Mouse (Mus musculus): ENCODE measurements around the gene Dnah8.
"Not testable (repeated sequence)": the region's sequence is repeated elsewhere in the genome, so short reads cannot be mapped to it uniquely, and the experiment has no call there.

The Dnah8 gene

DNA sequence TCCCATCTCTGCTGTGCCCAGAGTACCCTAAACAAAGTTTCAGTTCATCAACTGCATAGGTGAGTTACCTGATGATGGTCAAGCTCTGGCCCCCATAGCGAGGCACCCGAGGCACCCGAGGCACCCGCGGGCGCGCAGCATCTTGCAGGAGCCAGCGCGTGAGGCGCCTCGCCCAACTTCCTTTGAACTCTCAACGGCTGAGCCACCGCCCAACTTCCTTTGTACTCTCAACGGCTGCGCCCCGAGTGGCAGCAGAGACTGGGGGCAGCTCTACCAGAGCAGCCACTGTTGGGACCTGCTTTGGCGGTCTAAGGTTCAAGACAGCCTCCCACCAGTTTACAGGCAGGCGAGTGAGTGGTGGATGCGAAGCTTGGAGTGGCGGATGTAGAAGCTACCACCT, at the start of gene Dnah8:
Dnah8 (plus strand) TSS at position 223 of the 400 bp plus-strand sequence.
- in situ Hi-C loops (cut with MboI, MseI): not testable (repeated sequence)

DNA sequence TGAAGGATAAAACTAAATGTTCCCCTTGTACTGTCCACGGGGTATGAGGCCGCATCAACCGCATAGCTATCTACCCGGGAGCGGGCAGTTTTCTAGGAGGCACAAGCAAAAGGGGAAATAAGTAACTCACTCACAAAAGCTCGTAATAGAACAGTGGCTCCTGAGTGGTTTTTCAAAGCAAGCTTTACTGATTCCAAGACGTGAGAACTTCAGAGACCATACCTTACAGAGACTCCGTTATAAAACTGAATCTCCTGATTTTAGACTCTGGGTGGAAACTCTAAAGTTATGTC, 49.4 kb upstream of the Dnah8 start:
- in situ Hi-C loops (cut with MboI, MseI): no loop called here

- in situ Hi-C loops (cut with MboI, MseI): no loop called here
Measured at GRCm38 (mm10) chr17:30575121-30575904, 48.8 kb upstream of the Dnah8 start.

DNA sequence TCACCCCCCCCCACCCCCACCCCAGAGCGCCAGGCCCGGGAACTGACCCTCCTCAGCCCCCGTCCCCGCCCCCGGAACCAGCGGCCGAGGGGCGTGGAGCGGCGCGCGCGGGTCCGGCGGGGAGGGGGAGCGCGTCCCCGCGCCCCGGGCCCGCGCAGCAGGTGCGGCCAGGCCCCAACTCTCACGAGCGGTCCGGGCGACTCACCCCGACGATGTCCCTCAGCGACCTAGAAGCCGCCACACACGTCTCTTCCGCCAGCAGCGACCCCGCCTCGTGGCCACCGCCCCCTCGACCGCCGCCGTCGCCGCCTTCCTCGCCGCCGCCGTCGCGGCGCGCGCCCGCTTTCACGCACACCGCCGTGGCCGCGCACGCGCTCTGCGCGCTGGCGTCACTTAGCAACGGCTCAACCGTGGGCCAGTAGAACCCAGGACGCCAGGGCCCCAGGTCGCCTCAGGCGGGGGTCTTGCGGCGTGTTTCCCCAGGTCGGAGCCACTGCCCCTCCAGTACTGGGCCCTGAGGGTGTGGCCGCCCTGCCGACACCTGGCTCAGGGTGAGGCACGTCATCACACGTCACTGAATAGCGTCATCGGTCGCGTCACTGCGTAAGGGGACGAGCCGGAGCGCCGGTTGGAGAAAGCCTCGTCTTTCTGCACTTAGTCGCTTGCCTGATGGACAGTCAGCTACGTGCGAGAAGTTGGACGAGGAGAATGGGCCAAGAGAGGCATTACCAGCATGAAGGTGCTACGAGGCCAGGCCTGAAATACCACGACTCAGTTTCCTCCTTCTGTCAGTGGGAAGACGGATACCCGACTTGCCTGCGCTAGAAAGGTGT, 48.0 kb upstream of the Dnah8 start, which contains the start of gene Btbd9:
Btbd9 (minus strand) TSS at position 548 of the 833 bp plus-strand sequence.
- in situ Hi-C loops (cut with MboI, MseI): no loop called here

DNA sequence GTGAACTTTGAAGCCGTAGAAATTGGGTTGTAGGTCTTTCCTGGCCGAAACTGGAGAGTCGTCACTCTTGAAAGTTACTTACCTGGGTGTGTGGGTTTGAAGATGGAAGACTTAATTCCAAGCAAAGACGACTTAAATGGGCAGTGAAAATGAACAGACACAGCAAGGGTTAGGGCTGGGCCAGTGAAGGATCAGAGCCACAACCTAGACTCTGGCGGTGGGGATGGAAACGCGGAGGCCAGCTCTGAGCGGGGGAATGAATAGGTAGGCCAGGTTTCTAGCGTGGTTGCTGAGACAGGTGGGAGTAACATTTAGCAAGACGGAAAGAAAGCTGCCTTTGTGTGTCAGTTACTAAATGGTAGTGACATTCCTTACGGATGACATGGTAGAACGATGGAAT, 47.2 kb upstream of the Dnah8 start:
- in situ Hi-C loops (cut with MboI, MseI): no loop called here

DNA sequence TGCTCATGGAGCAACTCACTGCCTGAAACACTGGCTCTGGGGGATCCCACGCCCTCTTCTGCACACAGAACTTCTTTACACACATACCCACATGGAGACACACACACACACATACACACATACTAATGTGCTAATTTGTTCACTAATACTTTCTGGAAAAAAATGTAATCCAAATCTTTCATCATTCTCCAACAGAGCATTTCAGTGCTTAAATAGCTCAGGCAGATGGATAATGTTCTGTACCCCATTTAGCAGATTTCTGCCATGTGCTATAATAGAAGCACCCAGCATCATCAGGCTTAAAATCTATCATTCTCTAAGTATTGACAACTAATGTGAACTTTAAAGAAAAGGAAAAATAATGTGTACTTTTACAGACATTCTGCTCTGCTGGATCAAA, 43.4 kb upstream of the Dnah8 start:
- in situ Hi-C loops (cut with MboI, MseI): no loop called here

- in situ Hi-C loops (cut with MboI, MseI): no loop called here
Measured at GRCm38 (mm10) chr17:30581201-30581600, 43.0 kb upstream of the Dnah8 start.

DNA sequence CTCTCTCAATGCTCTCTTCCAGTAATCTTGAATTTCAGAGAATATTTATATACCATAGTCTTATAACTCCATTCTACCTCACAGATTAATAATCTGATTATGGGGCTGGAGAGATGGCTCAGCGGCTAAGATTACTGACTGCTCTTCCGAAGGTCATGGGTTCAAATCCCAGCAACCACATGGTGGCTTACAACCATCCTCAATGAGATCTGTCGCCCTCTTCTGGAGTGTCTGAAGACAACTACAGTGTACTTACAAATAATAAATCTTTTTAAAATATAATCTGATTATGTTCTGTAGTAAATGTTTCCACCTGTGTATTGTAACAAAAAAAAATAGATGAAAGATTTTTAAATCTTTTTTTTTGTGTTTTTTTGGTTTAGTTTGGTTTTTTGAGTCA, 41.8 kb upstream of the Dnah8 start:
- in situ Hi-C loops (cut with MboI, MseI): no loop called here

DNA sequence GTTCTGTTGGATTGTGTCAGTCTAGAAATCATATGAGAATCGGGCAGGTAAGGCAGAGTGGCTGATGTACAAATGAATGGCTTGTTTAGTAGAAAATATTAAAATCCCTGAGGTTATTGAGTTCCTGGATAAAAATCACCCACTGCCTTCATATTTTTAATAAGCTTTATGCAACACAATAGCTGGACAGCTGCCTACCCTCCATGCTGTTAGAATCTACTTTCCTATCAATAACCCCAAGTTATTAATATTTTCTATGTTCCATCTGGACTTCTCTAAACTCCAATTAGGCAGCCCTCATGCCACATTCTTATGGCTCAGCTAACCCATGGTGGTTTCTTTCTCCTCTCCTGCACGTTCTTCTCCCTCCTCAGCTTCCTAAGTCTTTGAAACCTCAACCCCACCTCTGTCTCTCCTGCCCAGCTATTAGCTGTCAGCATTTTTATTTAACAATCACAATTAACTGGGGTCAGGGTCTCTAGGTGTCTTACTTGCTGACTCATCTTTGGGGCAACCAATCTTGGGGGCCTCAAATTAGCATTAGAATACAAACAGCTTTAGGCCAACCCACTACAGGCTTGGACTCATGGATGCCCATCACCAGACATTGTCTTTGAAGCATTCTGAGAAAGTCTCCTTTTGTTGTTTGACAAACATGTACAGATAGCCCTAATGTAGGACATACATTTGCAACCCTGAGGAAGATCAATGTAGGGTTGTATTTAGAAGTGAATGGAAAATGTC, 40.7 kb upstream of the Dnah8 start:
- in situ Hi-C loops (cut with MboI, MseI): no loop called here

DNA sequence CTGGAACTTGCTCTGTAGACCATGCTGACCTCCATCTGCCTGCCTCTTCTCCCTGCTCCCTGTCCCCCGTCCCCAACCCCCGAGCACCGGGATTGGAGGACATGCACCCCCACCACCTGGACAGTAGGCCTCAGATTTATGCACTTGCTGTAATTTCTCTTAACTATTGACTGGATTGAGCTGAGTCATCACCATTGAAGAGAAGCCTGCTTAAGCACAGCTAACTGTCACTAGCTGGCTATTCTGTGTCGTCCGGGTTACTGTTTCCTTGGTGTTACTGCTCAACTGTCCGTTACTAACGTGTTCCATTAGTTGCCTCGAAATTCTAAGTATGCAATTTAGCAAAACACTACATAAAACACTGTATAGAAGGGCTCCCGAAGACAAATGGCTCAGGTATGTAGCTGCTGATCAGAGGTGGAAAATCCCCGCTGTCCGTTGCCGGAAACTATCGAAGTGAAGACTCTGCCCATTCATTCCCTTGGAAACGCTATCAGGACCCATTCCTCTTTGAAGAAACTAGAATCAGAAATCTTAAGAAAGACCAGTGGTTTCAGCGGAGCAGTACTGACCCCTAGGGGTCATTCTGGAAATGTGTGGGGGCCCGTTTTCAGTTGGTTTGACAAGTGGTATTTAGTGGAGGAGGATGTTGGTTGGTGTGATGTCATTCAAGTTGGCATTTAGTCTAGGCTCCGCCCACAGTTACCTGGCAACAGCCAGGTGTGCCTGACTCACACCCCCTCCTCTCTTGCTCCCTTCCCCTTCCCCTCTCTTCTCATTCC, 33.5 kb upstream of the Dnah8 start:
- in situ Hi-C loops (cut with MboI, MseI): no loop called here

DNA sequence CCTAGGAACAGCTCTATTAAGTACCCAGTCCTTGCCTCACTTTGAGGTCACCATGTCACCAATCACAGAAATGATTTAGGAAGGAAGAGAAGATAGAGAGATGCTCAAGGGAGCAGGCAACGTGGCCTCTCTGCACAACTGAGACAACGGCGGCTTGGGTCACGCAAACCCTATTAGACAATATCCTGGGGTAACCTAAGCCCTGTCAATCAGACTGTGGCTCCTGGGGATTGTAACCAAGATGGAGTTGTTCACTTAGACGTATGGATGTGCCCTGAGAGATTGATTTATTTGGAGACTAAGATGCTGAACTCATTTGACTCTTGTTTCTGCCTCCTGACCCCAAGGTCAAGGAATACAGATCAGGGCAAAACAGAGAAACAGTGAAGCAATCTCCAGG, 29.7 kb upstream of the Dnah8 start:
- in situ Hi-C loops (cut with MboI, MseI): no loop called here

DNA sequence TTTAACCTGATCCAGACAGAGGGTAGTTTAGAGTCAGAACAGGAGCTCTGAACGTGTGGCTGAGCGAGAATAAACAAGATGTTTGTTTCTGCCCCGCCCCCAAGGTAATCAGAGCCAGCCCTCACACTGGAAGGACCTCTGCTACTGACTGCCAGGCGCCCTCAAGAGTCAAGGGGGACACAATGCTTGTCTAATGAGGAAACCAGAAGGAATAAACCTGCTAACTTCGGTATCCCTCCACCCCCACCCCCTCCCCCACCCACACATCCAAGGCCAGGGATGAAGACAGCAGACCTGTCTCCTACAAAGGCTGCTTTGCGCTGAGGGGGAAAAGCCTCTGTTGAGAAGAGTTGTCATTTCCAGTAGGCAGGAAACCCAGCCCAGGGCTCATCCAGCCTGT, 29.3 kb upstream of the Dnah8 start:
- in situ Hi-C loops (cut with MboI, MseI): no loop called here

DNA sequence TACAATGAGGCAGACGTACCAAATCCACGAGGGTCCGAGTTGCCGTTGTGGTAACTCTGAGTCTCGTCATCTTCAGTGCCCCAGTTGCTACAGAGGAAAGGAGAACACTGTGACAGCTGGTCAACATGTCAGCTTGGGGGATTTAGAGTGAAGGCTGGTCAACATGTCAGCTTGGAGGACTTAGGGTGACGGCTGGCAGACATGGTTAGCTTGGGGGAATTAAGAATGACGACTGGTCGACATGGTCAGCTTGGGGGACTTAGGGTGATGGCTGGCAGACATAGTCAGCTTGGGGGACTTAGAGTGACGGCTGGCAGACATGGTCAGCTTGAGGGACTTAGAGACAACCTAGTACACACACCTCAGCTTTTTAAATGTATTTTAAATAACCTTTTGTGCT, 26.4 kb upstream of the Dnah8 start:
- in situ Hi-C loops (cut with MboI, MseI): no loop called here

DNA sequence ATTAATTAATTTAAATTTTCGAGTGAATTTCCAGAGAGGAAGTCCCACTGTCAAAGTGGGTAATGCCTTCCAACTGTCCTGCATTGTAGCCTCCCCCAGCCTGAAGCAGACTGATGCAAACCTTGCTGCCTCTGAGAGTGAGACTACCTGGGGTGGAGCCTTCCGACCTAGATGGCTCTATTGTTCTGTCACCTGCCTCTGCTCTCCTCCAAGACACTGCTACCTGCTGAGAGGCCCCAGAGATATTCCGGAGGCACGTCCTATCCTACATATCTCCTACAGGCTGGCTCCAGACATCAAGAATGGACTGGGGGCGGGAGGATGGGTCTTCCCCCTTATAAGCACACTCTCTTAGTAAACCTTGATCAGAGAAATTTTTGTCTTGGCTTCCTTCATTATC, 25.9 kb upstream of the Dnah8 start:
- in situ Hi-C loops (cut with MboI, MseI): no loop called here

DNA sequence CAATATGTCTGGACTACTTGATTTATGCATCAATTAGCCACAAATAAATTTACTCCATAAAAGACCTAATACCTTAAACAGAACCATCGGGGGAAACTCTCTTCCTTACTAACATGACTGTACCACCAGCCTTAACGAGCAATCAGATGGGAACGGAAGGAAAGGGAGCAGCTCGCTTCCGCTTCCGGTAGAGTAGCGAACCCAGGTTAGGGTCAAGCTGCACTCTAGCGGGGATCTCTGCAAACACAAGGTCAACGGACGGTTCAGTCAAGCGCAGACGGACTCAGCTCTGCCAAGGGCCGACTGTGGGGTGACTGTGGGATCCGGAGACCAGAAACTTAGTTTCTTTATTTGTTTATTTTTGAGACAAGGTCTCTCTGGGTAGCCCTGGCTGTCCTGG, 22.0 kb upstream of the Dnah8 start:
- in situ Hi-C loops (cut with MboI, MseI): no loop called here

GRCm38 (mm10) chr17:30604296-30604695, 19.9 kb upstream of the Dnah8 start:
- in situ Hi-C loops (cut with MboI, MseI): no loop called here

DNA sequence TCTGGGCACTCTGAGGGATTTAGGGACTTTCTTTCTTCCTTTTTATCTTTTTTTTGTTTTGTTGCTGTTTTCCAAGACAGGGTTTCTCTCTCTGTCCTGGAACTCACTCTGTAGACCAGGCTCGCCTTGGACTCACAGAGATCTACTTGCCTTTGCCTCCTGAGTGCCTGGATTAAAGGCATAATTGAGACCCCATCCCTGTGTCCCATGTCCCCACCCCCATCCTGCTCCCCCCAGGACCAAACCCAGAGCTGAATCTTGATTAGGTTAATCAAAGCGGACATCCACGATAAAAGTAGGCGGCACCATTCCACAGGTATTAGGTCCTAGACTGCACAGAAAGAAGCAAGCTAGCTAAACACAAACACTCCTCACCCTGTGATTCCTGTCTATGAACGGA, 19.2 kb upstream of the Dnah8 start:
- in situ Hi-C loops (cut with MboI, MseI): no loop called here

- in situ Hi-C loops (cut with MboI, MseI): no loop called here
Measured at GRCm38 (mm10) chr17:30606206-30606605, 17.9 kb upstream of the Dnah8 start.

DNA sequence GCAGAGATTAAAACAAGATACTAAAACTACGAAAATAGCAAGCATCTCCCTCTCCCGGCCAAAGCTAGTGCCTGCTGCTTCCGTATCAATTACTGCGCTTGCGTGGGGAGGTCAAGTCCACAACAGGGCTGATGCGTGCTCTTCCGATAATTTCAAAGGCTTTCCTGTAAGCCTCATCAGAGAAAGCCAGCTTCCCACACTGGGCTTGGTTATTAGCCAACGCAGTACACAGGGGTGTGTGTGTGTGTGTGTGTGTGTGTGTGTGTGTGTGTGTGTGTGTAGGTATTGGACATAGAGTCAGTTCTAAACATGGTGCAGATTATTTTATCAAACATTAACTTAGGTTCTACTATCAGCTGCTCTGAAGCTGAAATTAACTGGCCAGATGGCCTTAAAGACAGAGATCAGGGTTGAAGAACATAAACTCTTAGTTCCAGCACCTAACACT, 17.5 kb upstream of the Dnah8 start:
- in situ Hi-C loops (cut with MboI, MseI): no loop called here

DNA sequence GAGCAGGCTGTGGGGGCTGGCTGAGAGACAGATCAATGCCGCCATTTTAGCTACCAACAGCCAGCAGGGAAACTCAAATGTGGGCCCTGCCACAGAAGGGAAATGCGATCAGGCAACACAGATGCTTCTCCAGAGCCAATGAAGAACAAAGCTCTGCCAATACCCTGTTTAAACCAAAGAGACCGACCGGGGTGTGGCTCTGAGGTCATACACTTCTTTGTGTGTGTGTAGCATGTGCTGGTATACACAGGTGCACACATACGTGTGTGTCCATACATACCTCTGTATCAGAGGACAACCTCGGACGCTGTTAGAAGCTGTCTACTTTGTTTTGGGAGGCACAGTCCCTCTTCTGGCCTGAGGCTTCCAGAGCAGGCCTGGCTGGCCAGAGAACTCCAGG, 16.8 kb upstream of the Dnah8 start:
- in situ Hi-C loops (cut with MboI, MseI): no loop called here

- in situ Hi-C loops (cut with MboI, MseI): no loop called here
Measured at GRCm38 (mm10) chr17:30607909-30608495, 16.2 kb upstream of the Dnah8 start.
